Mouse (Mus musculus): Measurements from ENCODE around the gene Akip1.
A peak's percentile ranks its signal among the peaks of the same experiment; 100 is the strongest.

Akip1 gene

GRCm38 (mm10) chr7:109707023-109707785 is 3.7 kb downstream of the Akip1 start:
- peak; percentile 56 for DNase-seq (ENCODE audit: low spot score)

- DNase-seq (ENCODE audit: low spot score) = no peak
These were observed 5.5 kb downstream of the Akip1 start for GRCm38 (mm10) chr7:109708961-109709382.

- no peak for DNase-seq (ENCODE audit: low spot score)
These were observed 6.6 kb downstream of the Akip1 start for GRCm38 (mm10) chr7:109710069-109710468.

GRCm38 (mm10) chr7:109712198-109712597 is 8.7 kb downstream of the Akip1 start:
- DNase-seq (ENCODE audit: low spot score) = no peak

- DNase-seq (ENCODE audit: low spot score) = no peak
These were observed 10.0 kb downstream of the Akip1 start for GRCm38 (mm10) chr7:109713434-109713982.

- peak; percentile 42 for DNase-seq (ENCODE audit: low spot score)
These were observed 15.8 kb downstream of the Akip1 start for GRCm38 (mm10) chr7:109719286-109719685.

- no peak for DNase-seq (ENCODE audit: low spot score)
These were observed 19.1 kb downstream of the Akip1 start for GRCm38 (mm10) chr7:109722618-109723017.

- no peak for DNase-seq (ENCODE audit: low spot score)
These were observed 19.6 kb downstream of the Akip1 start for GRCm38 (mm10) chr7:109723114-109723513.

- DNase-seq (ENCODE audit: low spot score) = no peak
These were observed 20.2 kb downstream of the Akip1 start, which contains the start of gene BC051019 for GRCm38 (mm10) chr7:109723697-109724096. BC051019 (minus strand) TSS chr7:109723850.

GRCm38 (mm10) chr7:109731626-109732025 is 28.1 kb downstream of the Akip1 start, which contains the start of gene Ascl3:
Ascl3 (minus strand) TSS chr7:109731726.
- no peak for DNase-seq (ENCODE audit: low spot score)

- DNase-seq (ENCODE audit: low spot score) = no peak
These were observed 31.3 kb downstream of the Akip1 start for GRCm38 (mm10) chr7:109734806-109735205.

- no peak for DNase-seq (ENCODE audit: low spot score)
These were observed 36.4 kb downstream of the Akip1 start for GRCm38 (mm10) chr7:109739822-109740370.

GRCm38 (mm10) chr7:109741060-109741459 is 37.6 kb downstream of the Akip1 start:
- no peak for DNase-seq (ENCODE audit: low spot score)

GRCm38 (mm10) chr7:109741703-109742102 is 38.2 kb downstream of the Akip1 start:
- no peak for DNase-seq (ENCODE audit: low spot score)

GRCm38 (mm10) chr7:109747747-109748146 is 44.3 kb downstream of the Akip1 start:
- DNase-seq (ENCODE audit: low spot score) = no peak

GRCm38 (mm10) chr7:109751427-109752007 is 48.0 kb downstream of the Akip1 start:
- DNase-seq (ENCODE audit: low spot score) = peak; percentile 31

- peak; percentile 63 for DNase-seq (ENCODE audit: low spot score)
These were observed 48.8 kb downstream of the Akip1 start, which contains the start of gene Tmem9b for GRCm38 (mm10) chr7:109752008-109752925. Tmem9b (minus strand) TSS chr7:109752875.

GRCm38 (mm10) chr7:109754034-109754433 is 50.5 kb downstream of the Akip1 start:
- no peak for DNase-seq (ENCODE audit: low spot score)

GRCm38 (mm10) chr7:109756291-109756690 is 52.8 kb downstream of the Akip1 start:
- DNase-seq (ENCODE audit: low spot score) = no peak
